Mouse (Mus musculus): ENCODE results near the gene Git1. TPM values are rescaled to one million over a fixed set of nuclear protein-coding genes. Genes with fewer than 3 reads are reported as not detected.

Git1 gene
- polyA plus RNA-seq, 1 experiment from 2014 or later, result 3.2 TPM

DNA sequence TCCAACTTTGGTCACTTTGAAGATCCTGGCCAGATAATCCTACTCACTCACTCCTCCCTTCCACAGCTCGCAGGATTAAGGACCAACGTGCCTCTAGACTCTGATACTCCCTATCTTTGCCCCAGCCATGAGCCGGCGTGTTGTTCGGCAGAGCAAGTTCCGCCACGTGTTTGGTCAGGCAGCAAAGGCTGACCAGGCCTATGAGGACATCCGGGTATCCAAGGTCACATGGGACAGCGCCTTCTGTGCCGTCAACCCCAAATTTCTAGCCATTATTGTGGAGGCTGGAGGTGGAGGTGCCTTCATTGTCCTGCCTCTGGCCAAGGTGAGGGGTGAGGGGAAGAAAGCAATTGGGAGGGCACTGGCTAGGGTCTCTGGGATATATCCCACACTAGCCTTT lies 29.6 kb upstream of the Git1 start:
- Histone ChIP-seq H3K27me3 (replicated peaks) (peaks cover 93% of the 10 kb centered on the region), H3K36me3 (no peaks in the 10 kb centered on the region), H3K9ac (no peak overlapping the region), H3K4me1 (peaks cover 28% of the 10 kb centered on the region), H3K4me3 (no peak overlapping the region), H3K9me3 (replicated peaks) (no peaks in the 10 kb centered on the region), H3K4me2 (no peak overlapping the region), H3K27ac (no peak overlapping the region)
- no peak for ATAC-seq
- WGBS (ENCODE audit: insufficient replicate concordance), result 54% methylated on average over 10 of the region's 10 CpGs

- Histone ChIP-seq H3K4me1 (peaks cover 28% of the 10 kb centered on the region), H3K27me3 (replicated peaks) (peaks cover 96% of the 10 kb centered on the region), H3K27ac (no peak overlapping the region), H3K9ac (no peak overlapping the region), H3K36me3 (no peaks in the 10 kb centered on the region), H3K9me3 (replicated peaks) (no peaks in the 10 kb centered on the region), H3K4me2 (no peak overlapping the region), H3K4me3 (no peak overlapping the region)
- 48% methylated on average over 4 of the region's 4 CpGs for whole genome bisulfite sequencing (ENCODE audit: insufficient replicate concordance)
- ATAC-seq, result no peak
Measured at GRCm38 (mm10) chr11:77464684-77465083, 28.7 kb upstream of the Git1 start.

DNA sequence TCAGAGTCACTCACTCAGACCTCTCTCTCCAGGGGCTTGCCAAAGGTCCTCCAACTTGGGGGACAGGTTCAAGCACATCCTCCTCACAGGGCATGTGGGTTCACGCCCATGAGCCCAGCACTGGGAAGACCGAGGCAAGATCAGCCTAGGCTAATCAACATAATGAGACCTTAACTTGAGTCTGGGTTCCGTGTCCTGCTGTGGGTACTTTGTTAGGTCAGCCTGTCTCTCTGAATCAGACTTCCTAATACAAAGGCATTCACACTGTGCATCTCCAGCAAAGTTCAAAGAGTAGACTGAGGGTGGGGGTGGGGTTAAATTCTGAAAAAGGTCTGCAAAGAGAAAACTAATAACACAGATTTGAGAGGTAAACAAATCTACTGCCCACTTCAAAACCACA lies 28.3 kb upstream of the Git1 start:
- Histone ChIP-seq H3K9ac (no peak overlapping the region), H3K27ac (no peak overlapping the region), H3K4me2 (no peak overlapping the region), H3K9me3 (replicated peaks) (no peaks in the 10 kb centered on the region), H3K27me3 (replicated peaks) (peaks cover 93% of the 10 kb centered on the region), H3K4me1 (peaks cover 28% of the 10 kb centered on the region), H3K36me3 (no peaks in the 10 kb centered on the region), H3K4me3 (no peak overlapping the region)
- WGBS (ENCODE audit: insufficient replicate concordance), result 58% methylated on average over 3 of the region's 3 CpGs
- ATAC-seq, result no peak

DNA sequence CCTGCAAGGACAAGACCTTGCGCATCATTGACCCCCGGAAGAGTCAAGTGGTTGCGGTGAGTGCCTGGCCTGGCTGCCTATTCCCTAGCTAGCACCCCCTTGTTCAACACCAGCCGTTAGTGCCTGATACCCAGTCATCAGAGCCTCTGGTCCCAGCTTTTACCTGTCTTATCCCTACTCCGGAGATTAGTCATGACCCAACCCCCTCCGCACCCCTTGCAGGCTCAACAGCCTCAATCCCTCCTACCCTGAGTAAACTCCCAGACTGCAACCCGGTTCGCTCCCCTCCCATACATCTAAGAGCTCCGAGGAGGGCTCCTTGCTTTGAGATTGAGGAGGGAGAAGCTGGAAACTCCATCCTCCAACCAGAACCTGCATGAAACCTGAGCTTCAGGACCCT lies 26.8 kb upstream of the Git1 start:
- H3K4me2 ChIP-seq, result peak overlapping the region; percentile 54
- no peak for ATAC-seq
- no peak overlapping the region for H3K4me3 ChIP-seq
- WGBS (ENCODE audit: insufficient replicate concordance), result 33% methylated on average over 9 of the region's 9 CpGs
- no peaks in the 10 kb centered on the region for H3K9me3 ChIP-seq (replicated peaks)
- H3K27ac ChIP-seq, result no peak overlapping the region
- peaks cover 5% of the 10 kb centered on the region; the same call in 1 of the 2 replicates for H3K36me3 ChIP-seq
- H3K27me3 ChIP-seq (replicated peaks), result peaks cover 79% of the 10 kb centered on the region
- peaks cover 28% of the 10 kb centered on the region for H3K4me1 ChIP-seq
- no peak overlapping the region for H3K9ac ChIP-seq

GRCm38 (mm10) chr11:77467157-77467556 lies 26.2 kb upstream of the Git1 start:
- peaks cover 23% of the 10 kb centered on the region for H3K4me1 ChIP-seq
- no peak overlapping the region for H3K9ac ChIP-seq
- peak overlapping the region; percentile 20; the same call in 1 of the 2 replicates for H3K4me3 ChIP-seq
- H3K27me3 ChIP-seq (replicated peaks), result peaks cover 73% of the 10 kb centered on the region
- H3K27ac ChIP-seq, result no peak overlapping the region
- ATAC-seq, result peak; percentile 53
- H3K36me3 ChIP-seq, result peaks cover 8% of the 10 kb centered on the region; the same call in 1 of the 2 replicates
- peak overlapping the region; percentile 54 for H3K4me2 ChIP-seq
- no peaks in the 10 kb centered on the region for H3K9me3 ChIP-seq (replicated peaks)
- WGBS (ENCODE audit: insufficient replicate concordance), result 4% methylated on average over 25 of the region's 25 CpGs

DNA sequence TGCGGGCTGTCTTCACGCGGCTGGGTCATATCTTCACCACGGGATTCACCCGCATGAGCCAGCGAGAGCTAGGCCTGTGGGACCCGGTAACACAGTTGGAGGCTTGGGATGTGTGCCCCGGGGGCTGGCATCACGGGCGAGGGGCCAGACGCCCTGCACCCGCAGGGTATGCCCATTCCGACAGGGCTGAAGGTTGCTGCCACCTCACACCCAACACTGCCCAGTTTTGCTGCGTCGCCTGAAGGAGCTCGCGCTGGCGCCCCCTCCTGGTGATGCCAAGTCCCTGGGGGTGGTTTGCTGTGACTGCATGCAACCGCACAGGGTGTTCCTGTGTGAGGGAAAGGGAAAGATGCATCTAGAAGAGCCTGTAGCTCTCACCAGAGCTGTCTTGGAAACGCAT lies 25.6 kb upstream of the Git1 start:
- ATAC-seq, result no peak
- Histone ChIP-seq H3K4me1 (peaks cover 17% of the 10 kb centered on the region), H3K36me3 (peaks cover 14% of the 10 kb centered on the region; the same call in 1 of the 2 replicates), H3K4me3 (peak overlapping the region; percentile 20; the same call in 1 of the 2 replicates), H3K27me3 (replicated peaks) (peaks cover 67% of the 10 kb centered on the region), H3K9ac (no peak overlapping the region), H3K9me3 (replicated peaks) (no peaks in the 10 kb centered on the region), H3K27ac (no peak overlapping the region), H3K4me2 (peak overlapping the region; percentile 54)
- WGBS (ENCODE audit: insufficient replicate concordance), result 12% methylated on average over 20 of the region's 20 CpGs

GRCm38 (mm10) chr11:77468397-77468796 lies 25.0 kb upstream of the Git1 start:
- no peak for ATAC-seq
- Histone ChIP-seq H3K4me1 (peaks cover 14% of the 10 kb centered on the region), H3K27me3 (replicated peaks) (peaks cover 61% of the 10 kb centered on the region), H3K9me3 (replicated peaks) (no peaks in the 10 kb centered on the region), H3K4me2 (no peak overlapping the region), H3K27ac (no peak overlapping the region), H3K4me3 (no peak overlapping the region), H3K36me3 (peaks cover 20% of the 10 kb centered on the region; the same call in 1 of the 2 replicates), H3K9ac (no peak overlapping the region)
- 75% methylated on average over 9 of the region's 9 CpGs for WGBS (ENCODE audit: insufficient replicate concordance)

GRCm38 (mm10) chr11:77471407-77471806 lies 22.0 kb upstream of the Git1 start:
- ATAC-seq, result no peak
- no peak overlapping the region for H3K27ac ChIP-seq

GRCm38 (mm10) chr11:77472775-77473174 lies 20.6 kb upstream of the Git1 start:
- 85% methylated on average over 16 of the region's 16 CpGs for WGBS (ENCODE audit: insufficient replicate concordance)

More at GRCm38 (mm10) chr11:77471407-77471806, 22.0 kb upstream of the Git1 start:
- Histone ChIP-seq H3K9me3 (replicated peaks) (no peaks in the 10 kb centered on the region), H3K36me3 (peaks cover 24% of the 10 kb centered on the region; the same call in 1 of the 2 replicates), H3K4me3 (no peak overlapping the region), H3K27me3 (replicated peaks) (peaks cover 30% of the 10 kb centered on the region), H3K9ac (no peak overlapping the region), H3K4me2 (no peak overlapping the region), H3K4me1 (peaks cover 14% of the 10 kb centered on the region)
- 78% methylated on average over 29 of the region's 29 CpGs for whole genome bisulfite sequencing (ENCODE audit: insufficient replicate concordance)

GRCm38 (mm10) chr11:77476216-77476615 lies 17.1 kb upstream of the Git1 start:
- WGBS (ENCODE audit: insufficient replicate concordance), result 94% methylated on average over 14 of the region's 14 CpGs
- no peak overlapping the region for H3K27ac ChIP-seq
- H3K4me1 ChIP-seq, result no peaks in the 10 kb centered on the region
- H3K4me3 ChIP-seq, result no peak overlapping the region
- no peak overlapping the region for H3K4me2 ChIP-seq
- no peaks in the 10 kb centered on the region for H3K27me3 ChIP-seq (replicated peaks)
- no peaks in the 10 kb centered on the region for H3K9me3 ChIP-seq (replicated peaks)
- H3K9ac ChIP-seq, result no peak overlapping the region
- H3K36me3 ChIP-seq, result peaks cover 22% of the 10 kb centered on the region; the same call in 1 of the 2 replicates
- no peak for ATAC-seq

More at GRCm38 (mm10) chr11:77472775-77473174, 20.6 kb upstream of the Git1 start:
- H3K9me3 ChIP-seq (replicated peaks), result no peaks in the 10 kb centered on the region
- ATAC-seq, result no peak
- peaks cover 3% of the 10 kb centered on the region for H3K4me1 ChIP-seq
- H3K4me2 ChIP-seq, result no peak overlapping the region
- H3K27me3 ChIP-seq (replicated peaks), result peaks cover 17% of the 10 kb centered on the region
- H3K27ac ChIP-seq, result no peak overlapping the region
- no peak overlapping the region for H3K9ac ChIP-seq
- H3K4me3 ChIP-seq, result no peak overlapping the region
- H3K36me3 ChIP-seq, result peaks cover 24% of the 10 kb centered on the region; the same call in 1 of the 2 replicates

DNA sequence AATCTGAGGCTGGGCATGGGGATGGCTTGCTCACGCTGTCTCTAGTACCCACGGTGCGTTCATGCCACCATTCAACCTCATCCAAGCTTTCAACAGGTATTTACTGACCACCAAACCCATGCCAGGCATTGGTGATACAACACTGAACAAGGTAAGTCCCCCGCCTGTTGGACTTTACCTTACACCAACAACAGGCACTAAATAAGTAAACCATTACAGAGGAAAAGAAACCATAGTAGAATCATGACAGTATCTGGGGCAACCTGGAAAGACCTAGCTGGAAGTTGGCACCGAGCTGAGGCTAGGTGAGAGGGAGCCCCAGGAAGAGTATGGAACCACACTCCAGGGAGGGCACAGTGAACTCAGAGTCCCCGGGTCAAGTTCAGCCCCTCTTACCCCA lies 16.5 kb upstream of the Git1 start:
- H3K27ac ChIP-seq, result no peak overlapping the region
- H3K4me1 ChIP-seq, result no peaks in the 10 kb centered on the region
- 72% methylated on average over 6 of the region's 6 CpGs for WGBS (ENCODE audit: insufficient replicate concordance)
- H3K36me3 ChIP-seq, result peaks cover 18% of the 10 kb centered on the region; the same call in 1 of the 2 replicates
- H3K9me3 ChIP-seq (replicated peaks), result no peaks in the 10 kb centered on the region
- H3K4me2 ChIP-seq, result no peak overlapping the region
- no peak overlapping the region for H3K4me3 ChIP-seq
- H3K27me3 ChIP-seq (replicated peaks), result no peaks in the 10 kb centered on the region
- no peak overlapping the region for H3K9ac ChIP-seq
- no peak for ATAC-seq

DNA sequence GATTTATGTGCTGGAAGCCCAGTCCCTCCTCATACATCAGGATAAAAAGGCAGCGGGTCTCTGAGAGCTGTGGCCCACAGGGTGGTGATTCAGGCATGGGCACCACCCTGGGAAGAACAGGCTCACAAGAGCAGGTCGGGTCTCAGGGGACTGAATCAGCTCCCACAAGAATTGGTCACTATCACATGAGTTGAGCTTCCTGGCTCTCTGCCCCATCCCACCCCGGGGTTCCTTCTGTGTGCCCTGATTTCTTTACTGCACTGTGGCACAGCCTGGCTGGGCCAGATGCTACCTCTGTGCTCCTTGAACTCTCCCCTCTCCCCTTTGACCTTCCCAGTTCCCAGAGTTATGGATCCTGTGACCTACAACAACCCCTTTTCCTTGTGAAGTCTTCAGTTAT lies 10.3 kb upstream of the Git1 start:
- no peak overlapping the region for H3K27ac ChIP-seq
- no peak overlapping the region for H3K4me2 ChIP-seq
- peaks cover under 1% of the 10 kb centered on the region; the same call in 1 of the 2 replicates for H3K27me3 ChIP-seq (replicated peaks)
- no peak overlapping the region for H3K4me3 ChIP-seq
- ATAC-seq, result no peak
- WGBS (ENCODE audit: insufficient replicate concordance), result 43% methylated on average over 3 of the region's 3 CpGs
- H3K9me3 ChIP-seq (replicated peaks), result no peaks in the 10 kb centered on the region
- no peaks in the 10 kb centered on the region for H3K36me3 ChIP-seq
- peaks cover 14% of the 10 kb centered on the region; the same call in 1 of the 2 replicates for H3K4me1 ChIP-seq
- H3K9ac ChIP-seq, result no peak overlapping the region
